In the genomic region with DNA sequence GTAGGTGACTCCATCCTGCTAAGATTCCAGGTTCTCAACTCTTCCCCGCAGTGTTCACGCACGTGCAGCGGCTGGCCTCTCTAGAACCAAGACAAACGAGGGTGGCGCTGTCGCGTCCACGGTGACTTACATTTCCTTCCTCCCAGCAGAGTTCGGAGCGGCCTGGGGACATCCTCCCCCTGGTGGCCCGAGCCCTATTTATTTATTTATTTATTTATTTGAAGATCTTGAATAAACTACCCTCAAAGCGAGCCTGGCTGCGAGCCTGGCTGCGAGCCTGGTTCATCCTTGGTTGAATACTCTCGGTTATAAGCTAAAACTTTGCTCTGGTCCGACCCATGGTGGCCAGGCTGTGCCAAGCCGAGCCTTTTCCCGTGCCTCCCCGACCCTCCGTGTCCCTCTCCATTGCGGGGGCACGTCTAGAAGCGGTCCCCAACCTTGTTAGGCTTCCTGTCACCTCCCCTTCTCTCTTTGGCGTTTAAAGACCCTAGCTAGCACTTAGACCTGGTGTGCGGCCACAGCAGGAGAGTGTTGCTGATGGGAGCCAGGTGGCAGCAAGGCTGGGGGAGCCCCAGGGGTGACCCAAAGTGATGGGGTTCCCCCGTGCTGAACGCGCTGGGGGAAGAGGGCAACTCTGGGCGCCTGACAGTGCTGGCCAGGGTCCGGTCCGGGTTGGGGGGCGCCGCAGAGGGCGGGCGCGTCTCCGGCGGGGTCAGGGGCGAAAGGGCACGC, we compare ENCODE assay signal across 1 mouse cellular context.
TF ChIP-seq lines count a peak whose summit lies in the region.

No protein-coding gene starts in this region.

TF ChIP-seq in ES-E14, 5 proteins besides CTCF, POLR2A, EP300 and RAD21 (continued from another document):
- TF ChIP-seq ZC3H11A (IDR thresholded peaks at IDR 0.05; ENCODE audit: borderline replicate concordance, low read depth, low read length), result no peak
